Mouse (Mus musculus) midbrain, embryonic 16.5 days (tissue): ENCODE measurements around the gene Nxpe3. TPM values are rescaled to one million over a fixed set of nuclear protein-coding genes. Genes with fewer than 3 reads are reported as not detected.

Experiments used
- polyA plus RNA-seq: library from polyadenylated mRNA; unstranded; fragments of >200 nt; fragmentation: Nextera tagmentation; extraction: Ambion mirVana; gene quantifications from 2 replicates; pipeline ENCODE4 v1.2.1, GENCODE M21; 2015

The Nxpe3 gene
- polyA plus RNA-seq, 1 experiment from 2014 or later: 1.8 TPM

Other genes with a start within 250 kb of the Nxpe3 start
- gene Nfkbiz, start 56.4 kb downstream of the Nxpe3 start, polyA plus RNA-seq: 1.1 and 1.3 TPM in 2 replicates
- 12.1 and 12.2 TPM in 2 replicates for gene Cep97, start 39.6 kb upstream of the Nxpe3 start, polyA plus RNA-seq
- 436 and 460 TPM in 2 replicates for gene Rpl24, start 71.0 kb upstream of the Nxpe3 start, polyA plus RNA-seq
- 24.6 and 25.4 TPM in 2 replicates for gene Zbtb11, start 78.6 kb upstream of the Nxpe3 start, polyA plus RNA-seq
- 216 and 227 TPM in 2 replicates for gene Pcnp, start 134.5 kb upstream of the Nxpe3 start, polyA plus RNA-seq
- 18.4 and 20.1 TPM in 2 replicates for gene Trmt10c, start 142.5 kb upstream of the Nxpe3 start, polyA plus RNA-seq
- gene Senp7, start 153.1 kb upstream of the Nxpe3 start, polyA plus RNA-seq: 55.4 and 63.5 TPM in 2 replicates